Mouse (Mus musculus): ENCODE measurements around the gene Zfp511. TPM values are rescaled to one million over a fixed set of nuclear protein-coding genes. Genes with fewer than 3 reads are reported as not detected.

Gene Zfp511
- total RNA-seq, 2 experiments from 2014 or later: 11.0 to 11.2 TPM

Small RNA genes within 50 kb of the gene (microRNA-seq; reads per million reads assigned to microRNA genes)
- gene Mir7062: not detected

Other genes with a start within 250 kb of the Zfp511 start
- gene Adgra1, start 202.2 kb upstream of the Zfp511 start, total RNA-seq (2021): under 1 TPM; 0.05 TPM
- 1 to 10 TPM in 1 of 2 experiments, under 1 TPM in 1; 0.91 to 1.0 TPM for gene Kndc1, start 141.7 kb upstream of the Zfp511 start, total RNA-seq (2021)
- not detected for gene Utf1, start 92.6 kb upstream of the Zfp511 start, total RNA-seq (2021)
- not detected for gene 6430531B16Rik, start 57.6 kb upstream of the Zfp511 start, total RNA-seq (2021)
- gene Adam8, start 43.8 kb upstream of the Zfp511 start, total RNA-seq (2021): 1 to 10 TPM in 1 of 2 experiments, under 1 TPM in 1; 0.78 to 1.1 TPM
- gene Tubgcp2, start 278 bp downstream of the Zfp511 start, total RNA-seq (2021): 10 to 100 TPM; 34.6 to 38.0 TPM
- not detected for gene Msx3, start 12.7 kb downstream of the Zfp511 start, total RNA-seq (2021)
- gene Caly, start 46.2 kb downstream of the Zfp511 start, total RNA-seq (2021): not detected
- gene Prap1, start 57.0 kb downstream of the Zfp511 start, total RNA-seq (2021): not detected
- 10 to 100 TPM; 30.6 to 32.4 TPM for gene Fuom, start 66.0 kb downstream of the Zfp511 start, total RNA-seq (2021)
- gene Paox, start 79.4 kb downstream of the Zfp511 start, total RNA-seq (2021): 1 to 10 TPM; 6.6 to 7.0 TPM
- 10 to 100 TPM; 78.9 to 80.2 TPM for gene Echs1, start 80.1 kb downstream of the Zfp511 start, total RNA-seq (2021)
- 10 to 100 TPM; 19.6 to 20.4 TPM for gene Mtg1, start 101.2 kb downstream of the Zfp511 start, total RNA-seq (2021)
- gene Sprn, start 118.5 kb downstream of the Zfp511 start, total RNA-seq (2021): under 1 TPM; 0.29 to 0.42 TPM
- gene Olfr522, start 128.4 kb downstream of the Zfp511 start, total RNA-seq (2021): not detected
- not detected for gene Olfr523, start 136.8 kb downstream of the Zfp511 start, total RNA-seq (2021)
- gene Olfr524, start 169.6 kb downstream of the Zfp511 start, total RNA-seq (2021): not detected
- under 1 TPM in 1 of 2 experiments, not detected in 1; 0.16 TPM for gene Cd163l1, start 181.9 kb downstream of the Zfp511 start, total RNA-seq (2021)
- gene 5830411N06Rik, start 210.9 kb downstream of the Zfp511 start, total RNA-seq (2021): not detected